Mouse (Mus musculus) embryonic fibroblast, embryonic 13.5 days (primary cell): ENCODE data around the gene Mybl2. TPM values are rescaled to one million over a fixed set of nuclear protein-coding genes. Genes with fewer than 3 reads are reported as not detected.
"Not testable (repeated sequence)": the region's sequence is repeated elsewhere in the genome, so short reads cannot be mapped to it uniquely, and the experiment has no call there.

ENCODE experiments used
- H3K27ac ChIP-seq: 2 replicates; pipeline ENCODE4 v1.5.1; 2012; ENCODE audit warnings: low read length, control low read depth, inconsistent platforms; ENCODE audit not compliant: insufficient read depth
- H3K4me1 ChIP-seq: 2 replicates; pipeline ENCODE4 v1.6.1; 2011; ENCODE audit warnings: low read length; ENCODE audit not compliant: control insufficient read depth, insufficient read depth
- H3K4me3 ChIP-seq: 2 replicates; pipeline ENCODE4 v1.5.1; 2011; ENCODE audit warnings: mild to moderate bottlenecking, control low read depth, low read length; ENCODE audit not compliant: insufficient read depth
- CTCF ChIP-seq: IDR thresholded peaks from 2 replicates; pipeline ENCODE4 v1.5.1; 2011; ENCODE audit warnings: mild to moderate bottlenecking, control low read depth, low read length, moderate library complexity, borderline replicate concordance; ENCODE audit not compliant: insufficient read depth
- POLR2A ChIP-seq: IDR thresholded peaks from 2 replicates; pipeline ENCODE4 v1.6.1; 2011; ENCODE audit warnings: low read depth, mild to moderate bottlenecking, control low read depth, low read length, moderate library complexity
- polyA plus RNA-seq: library from polyadenylated mRNA; stranded (reverse); fragments of >200 nt; gene quantifications from 2 replicates; pipeline ENCODE4 v1.2.4, GENCODE M21; 2011; ENCODE audit warnings: low read depth; ENCODE audit not compliant: missing spikeins, insufficient read length

Mybl2 gene
- polyA plus RNA-seq, 1 experiment = 25.7 TPM

GRCm38 (mm10) chr2:163052826-163053225 is 1.7 kb upstream of the Mybl2 start:
- no peak for TF ChIP-seq POLR2A
- Histone ChIP-seq H3K4me1 (peaks cover 9% of the 10 kb centered on the region), H3K27ac (no peak overlapping the region), H3K4me3 (no peak overlapping the region)

GRCm38 (mm10) chr2:163054891-163055494 is 506 bp downstream of the Mybl2 start:
- no peak overlapping the region for H3K27ac ChIP-seq
- no peak for TF ChIP-seq CTCF
- TF ChIP-seq POLR2A = no peak
- peak overlapping the region; percentile 73 for H3K4me3 ChIP-seq

GRCm38 (mm10) chr2:163055715-163056114 is 1.2 kb downstream of the Mybl2 start:
- Histone ChIP-seq H3K4me1 (peaks cover 9% of the 10 kb centered on the region), H3K27ac (no peak overlapping the region), H3K4me3 (peak overlapping the region; percentile 73)
- TF ChIP-seq CTCF = no peak
- TF ChIP-seq POLR2A = no peak

More at GRCm38 (mm10) chr2:163054891-163055494, 506 bp downstream of the Mybl2 start:
- H3K4me1 ChIP-seq = peaks cover 9% of the 10 kb centered on the region

- Histone ChIP-seq H3K4me3 (no peak overlapping the region), H3K27ac (no peak overlapping the region), H3K4me1 (peaks cover 9% of the 10 kb centered on the region)
- TF ChIP-seq POLR2A (no peak), CTCF (no peak)
These were observed 2.1 kb downstream of the Mybl2 start for GRCm38 (mm10) chr2:163056584-163056983.

- H3K27ac ChIP-seq, H3K4me1 ChIP-seq, H3K4me3 ChIP-seq: not testable (repeated sequence)
These were observed 4.5 kb downstream of the Mybl2 start for GRCm38 (mm10) chr2:163058981-163059380.

GRCm38 (mm10) chr2:163060630-163061029 is 6.1 kb downstream of the Mybl2 start:
- no peak for TF ChIP-seq POLR2A
- TF ChIP-seq CTCF = no peak
- Histone ChIP-seq H3K27ac (no peak overlapping the region), H3K4me3 (no peak overlapping the region), H3K4me1 (peaks cover 9% of the 10 kb centered on the region)

GRCm38 (mm10) chr2:163061203-163062118 is 7.0 kb downstream of the Mybl2 start:
- Histone ChIP-seq H3K4me3 (no peak overlapping the region), H3K27ac (no peak overlapping the region), H3K4me1 (0 out of 2 replicates have a peak, but pooled peaks cover 3% of the 10 kb centered on the region)
- no peak for TF ChIP-seq CTCF

- no peaks in the 10 kb centered on the region for H3K4me1 ChIP-seq
- H3K27ac ChIP-seq = no peak overlapping the region
- no peak overlapping the region for H3K4me3 ChIP-seq
- TF ChIP-seq POLR2A (no peak), CTCF (no peak)
These were observed 7.6 kb downstream of the Mybl2 start for GRCm38 (mm10) chr2:163062119-163062508.

- Histone ChIP-seq H3K4me1 (no peaks in the 10 kb centered on the region), H3K4me3 (no peak overlapping the region)
- no peak for TF ChIP-seq POLR2A
- TF ChIP-seq CTCF = no peak
These were observed 11.8 kb downstream of the Mybl2 start for GRCm38 (mm10) chr2:163066326-163066725.

GRCm38 (mm10) chr2:163067233-163067632 is 12.7 kb downstream of the Mybl2 start:
- Histone ChIP-seq H3K4me3 (no peak overlapping the region), H3K4me1 (no peaks in the 10 kb centered on the region)
- TF ChIP-seq POLR2A (no peak), CTCF (no peak)

More at GRCm38 (mm10) chr2:163066326-163066725, 11.8 kb downstream of the Mybl2 start:
- no peak overlapping the region for H3K27ac ChIP-seq

More at GRCm38 (mm10) chr2:163067233-163067632, 12.7 kb downstream of the Mybl2 start:
- no peak overlapping the region for H3K27ac ChIP-seq
